Mouse (Mus musculus): ENCODE data around the gene Pard6b.

Pard6b gene

DNA sequence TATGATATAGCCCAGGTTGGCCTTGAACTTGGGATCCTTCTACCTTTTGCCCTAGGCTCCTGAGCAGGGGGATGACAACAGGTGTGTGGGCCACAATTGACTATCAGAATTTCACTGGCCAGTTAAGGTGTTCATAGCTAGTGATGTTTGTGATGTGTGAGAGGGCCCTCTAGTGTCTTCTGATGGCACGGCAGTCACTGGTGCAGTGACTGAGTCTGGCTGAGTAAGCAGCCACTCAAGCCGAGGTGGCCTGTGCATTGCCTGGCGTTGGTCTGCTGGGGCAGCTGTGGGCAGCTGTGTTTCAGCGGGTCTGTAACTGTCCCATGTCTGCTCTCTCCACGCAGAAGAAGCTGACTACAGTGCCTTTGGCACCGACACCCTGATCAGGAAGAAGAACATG is 17.2 kb downstream of the Pard6b start:
- DNase-seq (ENCODE audit: low read depth, low spot score) = peak; percentile 85

DNA sequence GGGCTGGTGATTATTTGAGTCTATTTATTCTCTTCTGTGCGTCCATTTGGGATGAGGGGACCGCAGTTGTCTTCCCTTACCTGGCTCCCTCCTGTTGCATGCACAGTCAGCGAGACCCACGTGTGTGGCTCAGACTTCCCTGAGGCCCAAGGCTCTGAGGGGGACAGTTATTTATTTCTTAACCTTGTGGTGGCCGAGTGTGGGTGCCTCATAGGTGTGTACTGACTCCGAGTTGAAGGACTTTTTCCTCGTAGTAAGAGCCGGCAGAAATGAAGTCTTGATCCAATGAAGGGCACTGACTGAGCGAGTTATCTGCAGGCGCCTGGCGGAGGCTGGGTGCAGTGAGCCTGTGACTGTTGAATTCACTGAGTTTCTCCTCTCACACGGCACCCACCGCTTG is 19.2 kb downstream of the Pard6b start:
- DNase-seq (ENCODE audit: low read depth, low spot score) = no peak

DNA sequence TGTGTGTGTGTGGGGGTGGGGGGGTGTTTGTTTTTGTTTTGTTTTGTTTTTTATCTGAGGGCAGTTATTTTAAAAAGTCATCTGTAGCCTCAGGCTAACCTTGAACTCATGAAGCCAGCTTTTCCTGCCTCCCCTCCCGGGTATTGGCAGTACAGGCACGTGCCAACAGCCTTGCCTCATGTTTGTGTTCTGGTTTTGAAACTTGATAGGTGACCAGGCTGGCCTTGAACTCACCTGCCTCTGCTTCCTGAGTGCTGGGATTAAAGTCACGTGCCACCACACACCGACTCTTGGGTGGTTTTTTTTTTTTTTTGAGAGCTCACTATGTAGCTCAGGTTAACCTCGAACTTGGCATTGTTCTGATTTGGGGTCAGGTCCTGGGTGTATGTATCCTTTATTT is 21.0 kb downstream of the Pard6b start:
- DNase-seq (ENCODE audit: low read depth, low spot score) = no peak

DNA sequence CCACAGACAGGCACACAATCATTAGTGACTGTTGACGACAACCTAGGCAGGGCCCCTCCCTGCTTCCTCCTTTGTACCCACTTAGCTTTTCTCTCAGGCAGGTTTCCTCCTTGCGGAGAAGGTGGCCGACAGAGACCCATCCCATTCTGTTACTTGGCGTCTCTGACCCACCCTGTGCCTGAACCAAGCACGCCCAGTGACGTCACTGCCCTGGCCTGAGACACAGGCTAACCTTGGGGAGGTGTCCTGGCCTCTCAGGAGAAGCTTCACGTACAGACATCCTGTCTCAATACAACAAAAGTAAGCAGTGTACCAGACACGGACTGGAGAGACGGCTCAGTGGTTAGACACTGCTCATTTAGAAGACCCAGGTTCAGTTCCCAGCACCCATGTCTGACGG is 22.5 kb downstream of the Pard6b start:
- DNase-seq (ENCODE audit: low read depth, low spot score) = peak; percentile 62

DNA sequence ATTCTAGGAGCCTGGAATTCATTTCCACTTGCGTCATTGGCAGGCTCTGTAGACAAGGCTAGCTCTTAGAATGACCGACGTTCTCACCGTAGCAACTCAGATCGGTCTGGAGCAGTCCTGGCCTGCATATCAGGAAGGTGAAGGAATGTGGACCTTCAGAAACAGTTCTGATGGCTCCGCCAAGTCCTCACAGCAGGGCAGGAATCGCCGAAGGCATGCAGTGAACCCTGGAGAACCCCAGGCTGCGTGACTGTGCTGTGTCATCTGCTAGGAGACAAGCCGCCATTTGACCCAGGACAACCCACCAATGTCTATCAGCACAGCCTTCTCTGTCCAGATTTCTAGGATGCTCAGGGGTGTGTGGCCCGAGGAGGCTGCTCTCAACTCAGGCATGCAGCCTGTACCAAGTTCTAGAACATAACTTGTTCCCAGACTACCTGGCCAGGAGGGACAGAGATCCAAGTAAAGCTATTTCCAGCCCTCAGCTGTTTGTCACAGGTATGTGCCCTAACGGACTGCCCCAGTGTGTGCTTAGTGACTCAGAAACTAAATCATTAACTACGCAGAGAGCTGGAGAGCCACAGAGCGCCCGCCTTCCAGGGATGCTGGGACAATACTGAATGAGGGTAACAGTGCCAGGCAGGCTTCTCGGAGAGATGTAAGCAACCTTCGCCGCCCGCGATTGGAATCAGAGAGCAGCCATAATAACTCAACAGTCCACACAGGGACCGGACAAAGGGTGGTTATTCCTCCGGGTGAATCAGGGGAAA is 23.8 kb downstream of the Pard6b start:
- DNase-seq (ENCODE audit: low read depth, low spot score) = peak; percentile 57

DNA sequence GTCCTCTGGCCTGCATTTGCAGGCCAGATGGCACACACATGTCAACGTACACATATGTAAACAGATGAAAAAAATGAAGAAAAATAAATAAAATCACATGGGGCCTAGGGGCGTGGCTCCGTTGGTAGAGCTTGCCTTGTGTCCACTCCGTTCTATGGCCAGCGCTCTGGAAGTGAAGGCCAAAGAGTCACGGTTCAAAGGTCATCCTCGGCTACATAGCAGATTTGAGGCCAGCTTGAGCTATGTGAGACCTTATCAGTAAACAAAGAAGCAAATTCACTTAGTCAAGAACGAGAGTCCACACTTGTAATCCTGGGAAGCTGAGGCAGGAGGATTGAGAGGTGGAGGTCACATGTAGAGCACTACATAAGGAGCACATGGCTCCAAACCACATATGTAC is 24.5 kb downstream of the Pard6b start:
- DNase-seq (ENCODE audit: low read depth, low spot score) = no peak

DNA sequence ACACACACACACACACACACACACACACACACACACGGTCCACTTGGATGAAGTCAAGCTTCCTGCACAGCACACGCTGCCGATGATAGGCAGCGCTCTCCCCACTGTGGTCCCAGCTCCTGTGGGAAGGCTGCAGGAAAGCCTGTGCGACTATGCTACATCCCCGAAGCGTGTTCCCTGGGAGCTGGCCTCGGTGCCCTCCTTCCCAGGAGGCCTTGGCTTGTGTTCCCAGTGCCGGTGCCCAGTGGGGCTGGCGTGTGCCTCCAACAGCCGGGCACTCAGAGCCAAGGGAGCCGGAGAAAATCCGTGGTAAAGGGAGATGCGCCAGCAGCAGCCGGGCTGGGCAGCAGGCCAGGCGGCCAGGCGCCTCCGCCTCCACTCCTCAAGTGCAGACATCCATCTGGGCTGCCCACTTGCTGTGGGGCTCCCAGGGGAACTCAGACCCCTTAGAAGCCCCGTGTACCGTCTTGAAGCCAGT is 25.9 kb downstream of the Pard6b start:
- no peak for DNase-seq (ENCODE audit: low read depth, low spot score)

DNA sequence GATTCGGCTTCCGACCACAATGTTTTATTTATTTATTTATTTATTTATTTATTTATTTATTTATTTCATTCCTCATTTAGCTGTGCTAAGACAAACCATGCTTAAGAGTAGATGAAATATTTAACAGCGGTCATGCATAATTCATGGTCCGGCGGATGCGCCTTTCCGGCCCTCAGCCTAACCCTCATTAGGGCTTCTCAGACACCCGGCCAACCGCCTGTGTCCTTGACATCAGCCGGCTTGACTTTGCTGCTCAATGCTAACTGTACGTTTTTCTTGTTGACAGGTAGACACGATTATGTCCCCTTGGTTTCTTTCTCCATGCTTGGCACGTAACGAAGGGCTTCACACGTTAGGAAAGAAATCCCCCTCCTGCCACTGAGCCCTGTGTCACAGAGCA is 26.6 kb downstream of the Pard6b start:
- peak; percentile 43 for DNase-seq (ENCODE audit: low read depth, low spot score)

DNA sequence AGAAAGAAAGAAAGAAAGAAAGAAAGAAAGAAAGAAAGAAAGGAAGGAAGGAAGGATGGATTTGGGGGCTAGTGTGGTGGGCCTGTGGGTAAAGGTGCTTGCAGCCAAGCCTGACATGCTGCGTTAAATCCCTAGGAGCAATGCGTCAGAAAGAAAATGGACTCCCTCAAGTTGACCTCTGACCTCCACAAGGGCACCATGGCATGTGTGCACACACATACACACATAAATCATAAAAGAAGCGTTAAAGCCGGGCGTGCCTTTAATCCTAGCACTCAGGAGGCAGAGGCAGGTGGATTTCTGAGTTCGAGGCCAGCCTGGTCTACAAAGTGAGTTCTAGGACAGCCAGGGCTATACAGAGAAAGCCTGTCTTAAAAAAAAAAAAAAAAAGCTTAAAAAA is 27.1 kb downstream of the Pard6b start:
- peak; percentile 72 for DNase-seq (ENCODE audit: low read depth, low spot score)

DNA sequence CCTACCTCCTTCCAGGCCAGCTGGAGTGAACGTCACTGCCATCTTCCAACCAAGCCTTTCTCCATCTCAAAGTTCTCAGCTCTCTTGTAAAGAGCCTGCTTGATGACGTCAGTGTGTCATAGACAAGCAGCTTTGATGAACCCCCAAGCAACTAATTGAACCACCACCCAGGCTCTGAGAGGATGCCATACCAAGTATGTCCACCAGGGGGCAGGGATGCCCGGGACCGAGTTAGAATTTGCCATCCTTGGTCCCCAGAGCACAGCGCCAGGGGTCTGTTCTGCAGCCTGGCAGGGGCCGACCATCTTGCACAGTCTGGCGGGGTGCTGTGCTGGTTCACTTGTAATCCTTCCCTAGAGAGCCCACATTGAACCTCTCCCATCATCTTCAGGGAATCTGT is 31.1 kb downstream of the Pard6b start:
- peak; percentile 86 for DNase-seq (ENCODE audit: low read depth, low spot score)

DNA sequence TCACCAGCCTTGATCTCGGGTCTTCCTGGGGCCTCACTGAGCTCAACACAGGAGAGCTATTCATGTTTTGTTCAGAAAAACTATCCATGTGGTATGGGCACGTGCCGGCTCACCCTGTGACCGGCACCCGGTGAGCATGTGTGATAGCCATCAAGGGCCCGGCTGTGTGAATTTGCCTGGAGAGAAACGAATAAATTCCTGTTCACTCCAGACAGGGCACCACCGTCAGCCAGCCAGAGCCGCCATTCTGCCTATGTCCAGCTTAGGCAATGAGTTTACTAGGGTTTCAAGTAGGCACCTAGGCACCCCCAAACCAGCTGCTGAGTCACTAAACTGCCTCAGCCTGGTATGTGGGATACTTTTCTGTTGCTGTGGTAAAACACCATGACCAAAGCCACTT is 32.5 kb downstream of the Pard6b start:
- no peak for DNase-seq (ENCODE audit: low read depth, low spot score)

DNA sequence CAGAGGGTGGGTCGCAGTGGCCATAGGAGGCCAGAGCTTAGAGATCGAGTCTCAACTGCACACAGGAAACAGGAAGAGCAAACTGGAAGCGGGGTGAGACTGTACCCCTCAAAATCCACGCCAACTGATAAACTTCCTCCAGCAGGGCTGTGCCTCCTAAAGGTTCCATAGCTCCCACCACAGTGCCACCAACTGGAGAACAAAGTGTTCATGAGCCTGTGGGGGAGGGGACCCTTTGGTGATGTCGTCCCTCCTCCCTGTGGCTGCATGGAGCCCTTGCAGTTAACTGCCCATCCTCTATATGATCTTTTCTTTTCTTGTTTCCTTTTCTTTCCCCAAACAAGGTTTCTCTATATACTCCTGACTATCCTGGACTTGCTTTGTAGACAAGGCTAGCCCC is 32.9 kb downstream of the Pard6b start:
- DNase-seq (ENCODE audit: low read depth, low spot score) = peak; percentile 53

DNA sequence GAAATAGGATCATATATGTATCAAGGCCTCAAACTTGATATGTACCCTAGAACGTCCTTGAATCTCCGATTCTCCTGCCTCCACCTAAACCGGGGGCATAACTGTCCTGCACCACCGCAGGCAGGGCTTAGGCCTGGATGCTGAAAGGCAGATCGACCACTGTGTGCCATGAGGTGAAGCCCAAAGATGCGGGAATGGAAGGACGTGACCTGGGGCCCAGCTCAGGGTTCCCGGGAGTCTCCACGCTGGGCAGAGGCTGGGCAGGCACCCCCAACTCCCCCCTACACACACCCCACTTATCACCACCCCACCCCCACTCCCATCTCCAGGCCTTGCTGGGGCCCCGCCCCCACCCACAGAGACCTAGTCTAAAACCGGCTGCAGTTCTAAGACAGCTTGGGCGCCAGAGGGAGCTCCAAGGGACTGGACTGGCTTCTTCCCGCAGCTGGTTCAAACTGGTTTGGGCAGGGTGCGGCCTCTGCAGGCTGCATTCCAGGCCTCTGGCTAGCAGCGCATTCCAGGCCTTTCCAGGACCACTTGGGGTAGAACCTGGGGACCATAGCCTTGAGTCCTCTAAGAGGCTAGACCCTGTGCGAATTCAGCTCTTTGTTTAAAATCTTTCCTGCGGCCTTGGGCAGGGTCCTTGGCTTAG is 34.0 kb downstream of the Pard6b start:
- DNase-seq (ENCODE audit: low read depth, low spot score) = peak; percentile 99

DNA sequence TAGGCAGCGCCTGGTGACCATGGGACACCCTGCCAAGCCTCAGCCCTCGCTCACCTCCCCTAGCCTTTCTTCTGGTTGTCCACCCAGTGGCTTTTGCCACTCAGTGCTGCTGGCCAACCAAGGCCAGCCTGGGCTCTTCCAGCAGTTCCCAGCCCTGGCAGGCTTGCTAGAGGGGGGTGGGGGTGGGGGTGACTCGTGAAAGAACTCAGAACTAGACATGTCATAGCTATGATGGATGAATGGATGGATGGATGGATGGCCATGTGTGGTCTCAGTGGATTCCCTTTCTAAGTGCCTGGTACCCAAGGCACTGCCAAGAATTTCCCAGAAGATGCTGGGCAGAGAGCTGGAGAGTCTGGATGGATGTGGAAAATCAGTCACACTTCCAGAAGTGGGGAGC is 35.0 kb downstream of the Pard6b start:
- DNase-seq (ENCODE audit: low read depth, low spot score) = no peak

DNA sequence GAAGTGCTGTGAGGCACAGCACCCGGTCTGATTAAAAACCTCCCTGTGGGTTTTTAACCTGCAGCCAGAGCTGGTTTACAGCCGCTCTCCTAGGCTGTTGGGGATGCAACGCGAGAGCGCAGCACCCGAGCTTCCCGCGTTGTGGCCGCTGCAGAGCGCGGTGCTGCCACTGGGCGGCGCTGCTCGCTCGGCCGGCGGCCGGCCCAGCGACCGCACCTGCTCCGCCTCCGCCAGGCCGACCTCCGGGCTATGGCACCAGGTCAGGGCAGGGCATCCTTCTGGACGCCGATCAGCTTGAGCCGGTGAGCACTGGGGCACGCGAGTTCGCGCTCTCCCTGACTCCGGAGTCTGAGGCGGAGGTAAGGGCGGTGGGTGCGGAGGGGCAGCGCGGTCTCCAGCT is 36.3 kb downstream of the Pard6b start:
- DNase-seq (ENCODE audit: low read depth, low spot score) = peak; percentile 85

DNA sequence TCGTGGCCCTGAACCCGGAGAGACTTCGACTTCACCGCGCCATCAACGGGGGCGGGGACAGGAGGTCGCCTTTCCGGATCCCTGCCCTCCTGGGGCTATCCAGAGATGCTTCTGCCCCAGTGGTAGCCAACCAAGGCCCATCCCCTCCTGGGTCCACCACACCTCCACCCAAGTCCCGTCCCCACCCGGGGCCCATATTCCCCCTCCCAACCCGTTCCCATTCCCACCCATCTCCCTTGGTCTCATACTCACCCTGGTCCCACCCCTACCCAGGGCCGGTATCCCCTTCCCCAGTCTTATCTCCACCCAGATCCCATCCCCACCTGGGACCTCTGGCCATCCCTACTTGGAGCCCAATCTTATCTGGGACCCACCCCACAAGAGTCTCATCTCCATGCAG is 36.7 kb downstream of the Pard6b start:
- no peak for DNase-seq (ENCODE audit: low read depth, low spot score)

DNA sequence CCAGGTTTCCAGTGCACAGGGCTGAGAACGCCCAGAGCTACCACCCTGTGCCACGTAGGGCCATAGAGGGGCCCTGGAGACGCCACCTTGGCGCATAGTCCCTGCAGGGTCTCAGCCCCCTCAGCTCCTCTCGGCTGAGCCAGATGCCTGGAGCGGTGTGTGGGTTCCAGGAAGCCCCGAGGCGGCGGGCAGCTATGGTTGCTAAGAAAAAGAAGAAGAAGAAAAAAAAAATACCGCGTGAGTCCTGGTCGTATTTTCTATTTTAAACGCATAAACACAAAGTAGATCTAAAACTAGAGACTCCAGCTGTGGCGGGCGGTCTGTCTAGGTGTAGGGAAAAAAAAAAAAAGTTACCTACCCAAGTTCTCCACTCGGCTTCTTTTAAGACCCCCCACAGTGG is 37.2 kb downstream of the Pard6b start:
- no peak for DNase-seq (ENCODE audit: low read depth, low spot score)

DNA sequence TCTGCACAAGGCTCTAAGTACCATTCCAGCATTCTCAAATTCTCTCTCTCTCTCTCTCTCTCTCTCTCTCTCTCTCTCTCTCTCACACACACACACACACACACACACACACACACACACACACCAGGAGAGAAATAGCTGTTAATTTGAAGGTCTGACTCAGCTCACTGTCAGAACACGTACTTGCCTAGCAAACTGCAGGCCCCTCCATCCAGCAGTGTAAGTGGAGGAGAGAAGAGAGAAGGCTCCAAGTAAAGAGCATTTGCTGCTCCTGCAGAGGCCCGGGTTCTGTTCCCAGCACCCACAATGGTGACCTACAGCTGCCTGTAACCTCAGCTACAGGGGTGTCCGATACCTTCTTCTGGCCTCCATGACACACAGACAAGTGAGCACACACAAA is 37.7 kb downstream of the Pard6b start:
- no peak for DNase-seq (ENCODE audit: low read depth, low spot score)

DNA sequence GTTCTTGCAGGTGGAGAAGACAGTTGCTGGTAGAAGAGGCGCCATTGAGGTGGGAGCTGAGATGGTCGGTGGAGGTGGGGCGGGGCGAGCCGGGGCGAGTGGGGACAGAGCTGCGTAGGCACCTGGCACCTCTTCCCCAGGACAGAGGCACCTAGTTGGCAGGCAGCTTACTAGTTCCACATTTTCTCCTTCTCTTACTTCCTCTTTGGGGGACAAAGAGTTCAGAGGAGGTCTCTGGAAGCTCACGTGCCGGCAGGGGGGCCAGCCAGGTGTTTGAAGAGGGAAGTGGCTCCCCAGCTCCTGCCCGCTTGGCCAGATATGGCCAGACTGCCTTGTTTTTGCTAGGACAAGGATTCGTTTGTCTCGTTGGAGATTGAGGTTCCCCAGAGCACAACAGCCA is 38.3 kb downstream of the Pard6b start:
- no peak for DNase-seq (ENCODE audit: low read depth, low spot score)

DNA sequence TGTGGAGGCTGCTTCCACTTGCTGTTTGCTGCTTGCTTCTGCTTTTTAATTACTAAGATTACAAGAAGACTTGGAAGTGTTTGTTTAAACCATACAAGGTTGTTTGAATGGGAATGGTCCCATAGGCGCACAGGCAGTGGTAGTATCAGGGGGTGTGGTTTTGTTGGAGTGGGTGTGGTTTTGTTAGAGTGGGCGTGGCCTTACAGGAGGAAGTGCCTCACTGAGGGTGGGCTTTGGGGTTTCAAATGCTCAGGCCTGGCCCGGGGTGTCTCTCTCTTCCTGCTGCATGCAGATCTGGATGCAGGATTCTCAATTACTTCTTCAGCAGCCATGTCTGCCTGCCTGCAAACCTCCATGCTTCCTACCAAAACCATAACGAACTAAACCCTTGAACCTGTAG is 40.1 kb downstream of the Pard6b start:
- DNase-seq (ENCODE audit: low read depth, low spot score) = peak; percentile 77

DNA sequence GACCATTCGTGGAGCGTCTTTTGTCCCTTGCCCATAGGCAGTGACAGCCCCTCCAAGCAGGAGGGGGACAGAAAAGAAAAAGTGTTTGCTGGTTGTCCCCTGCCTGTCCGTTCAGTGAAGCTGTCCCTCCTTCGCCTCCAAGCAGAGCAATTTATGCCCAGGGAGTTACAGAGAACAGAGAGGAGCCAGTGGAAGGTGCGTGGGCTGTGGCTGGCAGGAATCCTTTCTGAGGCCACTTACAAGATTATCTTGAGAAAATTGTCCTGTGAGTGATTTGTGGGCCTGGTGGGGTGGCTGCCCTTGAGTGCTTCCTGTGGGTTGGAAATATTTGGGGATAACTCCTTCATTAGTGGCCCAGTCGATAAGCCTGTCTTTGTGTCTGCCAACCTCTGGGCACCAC is 42.8 kb downstream of the Pard6b start:
- no peak for DNase-seq (ENCODE audit: low read depth, low spot score)

DNA sequence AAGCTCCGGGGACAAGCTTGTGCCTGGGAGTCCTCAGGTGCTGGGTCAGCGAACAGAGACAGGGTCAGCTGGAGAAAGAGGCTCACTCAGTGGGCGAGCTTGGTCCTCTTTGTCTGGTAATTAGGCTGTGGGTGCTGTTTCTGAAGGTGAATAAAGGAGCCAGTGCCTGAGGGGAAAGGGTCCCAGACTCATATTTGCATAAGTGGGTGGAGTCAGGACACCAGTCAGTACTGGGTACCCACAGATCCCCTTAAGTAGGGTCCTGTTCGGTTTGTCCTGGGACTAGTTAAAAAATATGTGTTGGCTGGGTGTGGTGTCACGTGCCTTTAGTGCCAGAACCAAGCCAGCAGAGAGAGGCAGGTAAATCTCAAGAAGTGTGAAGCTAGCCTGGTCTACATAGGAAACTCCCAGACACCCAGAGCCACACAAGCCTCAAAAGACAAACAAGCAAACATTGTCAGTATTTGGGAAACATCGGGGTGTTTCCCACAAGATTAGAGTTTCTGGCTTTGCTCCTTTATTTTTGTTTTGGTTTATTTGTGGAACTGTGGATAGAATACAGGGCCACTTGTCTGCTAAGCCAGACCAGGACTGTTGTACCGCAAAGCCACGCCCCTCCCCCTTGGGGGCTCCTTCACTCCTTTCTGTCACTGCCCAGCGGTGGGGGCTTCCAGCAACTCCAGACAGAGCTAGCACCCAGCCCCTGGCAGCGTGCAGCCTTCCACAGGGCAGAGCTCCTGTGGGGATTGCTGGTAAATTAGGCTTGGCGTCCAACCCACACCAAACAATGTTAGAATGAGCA is 44.7 kb downstream of the Pard6b start:
- DNase-seq (ENCODE audit: low read depth, low spot score) = peak; percentile 69

DNA sequence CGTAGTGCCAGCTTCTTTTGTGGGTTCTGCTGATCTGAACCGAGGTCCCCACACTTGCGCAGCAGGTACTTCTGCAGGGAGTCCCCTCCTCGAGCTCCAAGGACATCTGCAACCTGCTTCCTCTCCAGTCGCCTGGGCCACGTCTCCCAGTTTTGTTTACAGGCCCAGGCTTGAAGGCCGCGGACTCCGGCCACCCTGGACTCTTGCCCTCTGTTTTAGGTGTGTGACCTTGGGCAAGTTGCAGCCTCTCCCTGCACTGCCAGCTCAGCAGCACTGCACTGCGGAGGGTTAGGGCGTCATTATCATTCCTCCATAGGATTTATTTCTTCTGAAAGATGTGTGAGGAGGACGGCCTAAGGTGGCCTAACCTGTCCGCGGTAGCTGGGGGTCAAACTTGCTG is 47.0 kb downstream of the Pard6b start:
- peak; percentile 49 for DNase-seq (ENCODE audit: low read depth, low spot score)
